Mouse (Mus musculus): ENCODE data around the gene Zc3h18. TPM values are rescaled to one million over a fixed set of nuclear protein-coding genes. Genes with fewer than 3 reads are reported as not detected.
A peak's percentile ranks its signal among the peaks of the same experiment; 100 is the strongest.

The Zc3h18 gene
- total RNA-seq, 2 experiments from 2014 or later, result 39.9 to 45.1 TPM

- peak in 1 of 2 experiments; percentile 28 for DNase-seq (ENCODE audit: low spot score in 2 of 2)
Observed at GRCm38 (mm10) chr8:122460524-122461472, 84.4 kb downstream of the Zc3h18 start, which contains the start of gene Snai3. Gene Snai3, minus strand, starts transcription at chr8:122460733.

DNA sequence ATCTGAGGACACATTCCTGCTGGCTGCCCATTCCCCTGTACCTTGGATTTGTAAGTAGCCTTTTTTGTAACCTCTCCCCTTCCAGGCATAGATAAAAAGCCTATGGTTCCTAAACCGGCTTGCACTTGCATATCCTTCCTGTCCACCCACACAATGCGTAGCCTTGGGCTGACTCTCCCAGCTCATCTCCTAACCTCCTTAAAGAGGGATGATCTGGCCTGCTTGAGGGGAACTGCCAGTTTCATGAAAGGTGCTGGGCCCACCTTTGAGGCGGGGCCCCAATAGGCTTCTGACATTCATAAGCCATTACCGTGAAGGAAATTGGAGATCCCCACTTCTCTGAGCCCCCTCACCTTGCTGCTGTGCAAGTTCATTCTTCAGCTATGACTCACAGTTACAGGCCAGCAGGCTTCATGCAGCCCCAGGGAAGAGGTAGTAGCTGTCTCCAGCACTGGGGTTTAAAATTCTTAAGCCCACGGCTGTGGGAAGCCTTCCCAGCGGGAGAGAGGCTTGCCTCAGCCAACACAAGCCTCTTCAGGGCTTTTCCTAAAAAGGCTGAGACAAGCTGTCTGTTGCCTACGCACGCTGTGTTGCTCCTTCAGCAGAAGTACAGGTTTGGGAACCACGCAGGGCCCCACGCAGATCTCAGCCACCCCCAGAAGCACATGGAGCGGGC lies 85.2 kb downstream of the Zc3h18 start:
- no peak for DNase-seq (ENCODE audit: low spot score in 2 of 2)

DNA sequence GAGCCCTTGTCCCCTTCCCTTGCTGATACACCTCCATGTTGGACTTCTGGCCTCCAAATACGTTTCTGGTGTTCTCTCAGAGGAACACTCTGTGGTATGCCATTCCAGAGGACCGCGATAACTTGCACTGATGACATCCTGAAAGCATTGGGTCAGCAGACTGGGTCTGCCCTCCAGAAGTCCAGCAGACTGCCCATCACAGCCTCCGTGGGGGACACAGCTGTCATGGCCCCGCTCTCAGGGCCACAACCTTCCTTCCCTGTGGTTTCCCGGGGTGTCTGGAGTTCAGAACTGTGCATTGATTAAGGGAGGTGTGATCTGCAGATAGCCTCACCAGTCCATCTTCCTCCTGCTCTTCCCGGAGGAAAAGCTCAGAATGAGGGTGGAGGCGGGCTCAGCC lies 86.1 kb downstream of the Zc3h18 start:
- DNase-seq (ENCODE audit: low spot score in 2 of 2), result no peak

GRCm38 (mm10) chr8:122463651-122464640 lies 87.5 kb downstream of the Zc3h18 start:
- DNase-seq (ENCODE audit: low spot score in 2 of 2), result no peak

DNA sequence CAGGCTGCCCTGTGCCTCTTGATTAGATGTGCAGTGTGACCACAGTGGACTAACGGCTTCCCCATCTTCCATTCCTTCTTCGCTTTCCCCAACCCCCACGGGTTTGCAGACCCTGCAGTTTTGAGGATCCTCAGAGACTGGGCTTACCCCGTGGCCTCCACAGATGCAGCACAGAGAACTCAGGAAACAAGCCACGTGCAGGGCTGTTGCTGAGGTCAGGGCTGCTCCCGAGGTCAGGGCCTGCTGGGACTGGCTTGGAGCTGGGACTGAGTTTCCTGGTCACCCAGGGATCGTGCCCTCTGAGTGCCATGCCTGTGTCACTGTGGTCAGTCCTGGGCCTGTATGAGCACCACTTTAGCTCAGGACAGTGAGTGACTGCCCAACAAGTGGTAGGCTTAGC lies 88.6 kb downstream of the Zc3h18 start:
- DNase-seq (ENCODE audit: low spot score in 2 of 2), result no peak

Other genes starting within 250 kb of the Zc3h18 start
- 10 to 100 TPM; 11.8 to 14.2 TPM for gene Zfpm1, start 94.5 kb upstream of the Zc3h18 start, total RNA-seq (2021)
- gene Trhr2, start 15.9 kb upstream of the Zc3h18 start, total RNA-seq (2021), result not detected
- gene Il17c, start 45.4 kb downstream of the Zc3h18 start, total RNA-seq (2021), result not detected
- gene Cyba, start 56.3 kb downstream of the Zc3h18 start, total RNA-seq (2021), result 10 to 100 TPM; 29.0 to 53.7 TPM
- gene Mvd, start 66.8 kb downstream of the Zc3h18 start, total RNA-seq (2021), result 10 to 100 TPM; 20.1 to 20.3 TPM
- not detected for gene Snai3, start 84.1 kb downstream of the Zc3h18 start, total RNA-seq (2021)
- 10 to 100 TPM; 39.1 to 66.6 TPM for gene Rnf166, start 99.5 kb downstream of the Zc3h18 start, total RNA-seq (2021)
- gene Ctu2, start 99.5 kb downstream of the Zc3h18 start, total RNA-seq (2021), result 10 to 100 TPM; 20.8 to 24.2 TPM
- gene Piezo1, start 174.7 kb downstream of the Zc3h18 start, total RNA-seq (2021), result 10 to 100 TPM; 14.1 to 28.4 TPM
- gene Cdt1, start 191.4 kb downstream of the Zc3h18 start, total RNA-seq (2021), result 1 to 10 TPM; 4.7 to 4.9 TPM
- gene Aprt, start 200.3 kb downstream of the Zc3h18 start, total RNA-seq (2021), result 10 to 100 TPM; 71.3 to 71.7 TPM
- gene Galns, start 234.9 kb downstream of the Zc3h18 start, total RNA-seq (2021), result 1 to 10 TPM; 5.0 to 6.1 TPM
- 10 to 100 TPM; 63.1 to 64.5 TPM for gene Trappc2l, start 235.0 kb downstream of the Zc3h18 start, total RNA-seq (2021)
- not detected for gene Pabpn1l, start 246.1 kb downstream of the Zc3h18 start, total RNA-seq (2021)

All from adrenal gland, adult 18-20 months (tissue).